Mouse (Mus musculus): ENCODE data around the gene Mrpl52. TPM values are rescaled to one million over a fixed set of nuclear protein-coding genes. Genes with fewer than 3 reads are reported as not detected.

The Mrpl52 gene
- polyA plus RNA-seq, 1 experiment from 2014 or later = 231 TPM

GRCm38 (mm10) chr14:54416229-54416775, 10.4 kb upstream of the Mrpl52 start:
- Histone ChIP-seq H3K9me3 (ENCODE audit: control insufficient read depth, low read length) (no peaks in the 10 kb centered on the region), H3K4me2 (replicated peaks; ENCODE audit: low read depth, low read length) (no peak overlapping the region), H3K4me3 (ENCODE audit: low read depth, low read length) (no peak overlapping the region), H3K36me3 (ENCODE audit: control insufficient read depth, insufficient read depth, low read length) (no peaks in the 10 kb centered on the region), H3K27ac (ENCODE audit: low read depth, low read length) (no peak overlapping the region), H3K4me1 (replicated peaks; ENCODE audit: control insufficient read depth, insufficient read depth, low read length) (no peaks in the 10 kb centered on the region), H3K9ac (ENCODE audit: low read depth, low read length) (no peak overlapping the region), H3K27me3 (ENCODE audit: control insufficient read depth, insufficient read depth, low read length) (peaks cover 16% of the 10 kb centered on the region)
- no peak for ATAC-seq (ENCODE audit: low FRiP score)
- DNase-seq (ENCODE audit: low spot score) = peak; percentile 16
- 27% methylated on average over 5 of the region's 5 CpGs for WGBS

GRCm38 (mm10) chr14:54416830-54417229, 9.9 kb upstream of the Mrpl52 start:
- Histone ChIP-seq H3K36me3 (ENCODE audit: control insufficient read depth, insufficient read depth, low read length) (no peaks in the 10 kb centered on the region), H3K4me3 (ENCODE audit: low read depth, low read length) (no peak overlapping the region), H3K4me1 (replicated peaks; ENCODE audit: control insufficient read depth, insufficient read depth, low read length) (no peaks in the 10 kb centered on the region), H3K4me2 (replicated peaks; ENCODE audit: low read depth, low read length) (no peak overlapping the region), H3K9ac (ENCODE audit: low read depth, low read length) (no peak overlapping the region), H3K9me3 (ENCODE audit: control insufficient read depth, low read length) (no peaks in the 10 kb centered on the region), H3K27me3 (ENCODE audit: control insufficient read depth, insufficient read depth, low read length) (peaks cover 16% of the 10 kb centered on the region), H3K27ac (ENCODE audit: low read depth, low read length) (no peak overlapping the region)
- 58% methylated on average over 4 of the region's 4 CpGs for WGBS
- DNase-seq (ENCODE audit: low spot score) (no peak), ATAC-seq (ENCODE audit: low FRiP score) (no peak)

GRCm38 (mm10) chr14:54417623-54418081, 9.1 kb upstream of the Mrpl52 start, which contains the start of gene Slc7a7:
Slc7a7 (minus strand) TSS chr14:54417780.
- no peaks in the 10 kb centered on the region for H3K9me3 ChIP-seq (ENCODE audit: control insufficient read depth, low read length)
- no peaks in the 10 kb centered on the region for H3K4me1 ChIP-seq (replicated peaks; ENCODE audit: control insufficient read depth, insufficient read depth, low read length)
- DNase-seq (ENCODE audit: low spot score) (peak; percentile 50), ATAC-seq (ENCODE audit: low FRiP score) (peak; percentile 30; the same call in 1 of the 2 replicates)
- peaks cover 16% of the 10 kb centered on the region for H3K27me3 ChIP-seq (ENCODE audit: control insufficient read depth, insufficient read depth, low read length)
- WGBS = 5% methylated on average over 19 of the region's 19 CpGs
- H3K4me3 ChIP-seq (ENCODE audit: low read depth, low read length) = no peak within 1 kb of the TSS
- no peaks in the 10 kb centered on the region for H3K36me3 ChIP-seq (ENCODE audit: control insufficient read depth, insufficient read depth, low read length)
- H3K9ac ChIP-seq (ENCODE audit: low read depth, low read length) = no peak within 1 kb of the TSS
- no peak within 1 kb of the TSS for H3K27ac ChIP-seq (ENCODE audit: low read depth, low read length)
- no peak within 1 kb of the TSS for H3K4me2 ChIP-seq (replicated peaks; ENCODE audit: low read depth, low read length)

GRCm38 (mm10) chr14:54421014-54421413, 5.7 kb upstream of the Mrpl52 start:
- H3K27ac ChIP-seq (ENCODE audit: low read depth, low read length) = no peak overlapping the region
- no peaks in the 10 kb centered on the region for H3K9me3 ChIP-seq (ENCODE audit: control insufficient read depth, low read length)
- 89% methylated on average over 2 of the region's 2 CpGs for WGBS
- no peak overlapping the region for H3K4me3 ChIP-seq (ENCODE audit: low read depth, low read length)
- H3K27me3 ChIP-seq (ENCODE audit: control insufficient read depth, insufficient read depth, low read length) = peaks cover 2% of the 10 kb centered on the region; the same call in 1 of the 2 replicates
- H3K4me2 ChIP-seq (replicated peaks; ENCODE audit: low read depth, low read length) = no peak overlapping the region
- DNase-seq (ENCODE audit: low spot score) (peak; percentile 19), ATAC-seq (ENCODE audit: low FRiP score) (no peak)
- H3K36me3 ChIP-seq (ENCODE audit: control insufficient read depth, insufficient read depth, low read length) = no peaks in the 10 kb centered on the region
- H3K9ac ChIP-seq (ENCODE audit: low read depth, low read length) = no peak overlapping the region
- H3K4me1 ChIP-seq (replicated peaks; ENCODE audit: control insufficient read depth, insufficient read depth, low read length) = no peaks in the 10 kb centered on the region

- Histone ChIP-seq H3K36me3 (ENCODE audit: control insufficient read depth, insufficient read depth, low read length) (no peaks in the 10 kb centered on the region), H3K27me3 (ENCODE audit: control insufficient read depth, insufficient read depth, low read length) (no peaks in the 10 kb centered on the region), H3K4me1 (replicated peaks; ENCODE audit: control insufficient read depth, insufficient read depth, low read length) (no peaks in the 10 kb centered on the region), H3K9ac (ENCODE audit: low read depth, low read length) (no peak overlapping the region), H3K9me3 (ENCODE audit: control insufficient read depth, low read length) (no peaks in the 10 kb centered on the region), H3K4me3 (ENCODE audit: low read depth, low read length) (no peak overlapping the region), H3K27ac (ENCODE audit: low read depth, low read length) (no peak overlapping the region), H3K4me2 (replicated peaks; ENCODE audit: low read depth, low read length) (no peak overlapping the region)
- ATAC-seq (ENCODE audit: low FRiP score) = no peak
- WGBS = 60% methylated on average over 5 of the region's 5 CpGs
- peak; percentile 54 for DNase-seq (ENCODE audit: low spot score)
These were observed 3.3 kb upstream of the Mrpl52 start for GRCm38 (mm10) chr14:54423406-54423805.

GRCm38 (mm10) chr14:54424634-54425033, 2.1 kb upstream of the Mrpl52 start:
- Histone ChIP-seq H3K4me3 (ENCODE audit: low read depth, low read length) (no peak overlapping the region), H3K27me3 (ENCODE audit: control insufficient read depth, insufficient read depth, low read length) (no peaks in the 10 kb centered on the region), H3K9ac (ENCODE audit: low read depth, low read length) (no peak overlapping the region), H3K36me3 (ENCODE audit: control insufficient read depth, insufficient read depth, low read length) (no peaks in the 10 kb centered on the region), H3K9me3 (ENCODE audit: control insufficient read depth, low read length) (no peaks in the 10 kb centered on the region), H3K4me2 (replicated peaks; ENCODE audit: low read depth, low read length) (no peak overlapping the region), H3K4me1 (replicated peaks; ENCODE audit: control insufficient read depth, insufficient read depth, low read length) (no peaks in the 10 kb centered on the region), H3K27ac (ENCODE audit: low read depth, low read length) (no peak overlapping the region)
- 92% methylated on average over 1 of the region's 1 CpGs for WGBS
- no peak for ATAC-seq (ENCODE audit: low FRiP score)
- DNase-seq (ENCODE audit: low spot score) = no peak

- ATAC-seq (ENCODE audit: low FRiP score) (no peak), DNase-seq (ENCODE audit: low spot score) (no peak)
- H3K9ac ChIP-seq (ENCODE audit: low read depth, low read length) = no peak overlapping the region
- H3K27me3 ChIP-seq (ENCODE audit: control insufficient read depth, insufficient read depth, low read length) = no peaks in the 10 kb centered on the region
- 87% methylated on average over 1 of the region's 1 CpGs for WGBS
- peaks cover 2% of the 10 kb centered on the region; the same call in 1 of the 2 replicates for H3K4me1 ChIP-seq (replicated peaks; ENCODE audit: control insufficient read depth, insufficient read depth, low read length)
- no peak overlapping the region for H3K27ac ChIP-seq (ENCODE audit: low read depth, low read length)
- no peak overlapping the region for H3K4me2 ChIP-seq (replicated peaks; ENCODE audit: low read depth, low read length)
- H3K9me3 ChIP-seq (ENCODE audit: control insufficient read depth, low read length) = no peaks in the 10 kb centered on the region
- no peaks in the 10 kb centered on the region for H3K36me3 ChIP-seq (ENCODE audit: control insufficient read depth, insufficient read depth, low read length)
- no peak overlapping the region for H3K4me3 ChIP-seq (ENCODE audit: low read depth, low read length)
These were observed 1.2 kb upstream of the Mrpl52 start for GRCm38 (mm10) chr14:54425540-54425939.

- DNase-seq (ENCODE audit: low spot score) = no peak
These were observed 563 bp upstream of the Mrpl52 start for GRCm38 (mm10) chr14:54426003-54426688.

GRCm38 (mm10) chr14:54427696-54428095, 987 bp downstream of the Mrpl52 start:
- Histone ChIP-seq H3K9ac (ENCODE audit: low read depth, low read length) (no peak overlapping the region; the same call in 1 of the 2 replicates), H3K4me1 (replicated peaks; ENCODE audit: control insufficient read depth, insufficient read depth, low read length) (peaks cover 3% of the 10 kb centered on the region; the same call in 1 of the 2 replicates), H3K27ac (ENCODE audit: low read depth, low read length) (no peak overlapping the region), H3K4me2 (replicated peaks; ENCODE audit: low read depth, low read length) (peak overlapping the region; percentile 55; the same call in 1 of the 2 replicates), H3K27me3 (ENCODE audit: control insufficient read depth, insufficient read depth, low read length) (no peaks in the 10 kb centered on the region), H3K4me3 (ENCODE audit: low read depth, low read length) (peak overlapping the region; percentile 89), H3K9me3 (ENCODE audit: control insufficient read depth, low read length) (no peaks in the 10 kb centered on the region), H3K36me3 (ENCODE audit: control insufficient read depth, insufficient read depth, low read length) (no peaks in the 10 kb centered on the region)
- 92% methylated on average over 7 of the region's 7 CpGs for WGBS
- no peak for ATAC-seq (ENCODE audit: low FRiP score)
- DNase-seq (ENCODE audit: low spot score) = no peak

More at GRCm38 (mm10) chr14:54426003-54426688, 563 bp upstream of the Mrpl52 start:
- no peaks in the 10 kb centered on the region for H3K9me3 ChIP-seq (ENCODE audit: control insufficient read depth, low read length)
- peak overlapping the region; percentile 89 for H3K4me3 ChIP-seq (ENCODE audit: low read depth, low read length)
- H3K4me1 ChIP-seq (replicated peaks; ENCODE audit: control insufficient read depth, insufficient read depth, low read length) = peaks cover 2% of the 10 kb centered on the region; the same call in 1 of the 2 replicates
- WGBS = 34% methylated on average over 14 of the region's 14 CpGs
- H3K27ac ChIP-seq (ENCODE audit: low read depth, low read length) = peak overlapping the region; percentile 71
- no peaks in the 10 kb centered on the region for H3K36me3 ChIP-seq (ENCODE audit: control insufficient read depth, insufficient read depth, low read length)
- H3K27me3 ChIP-seq (ENCODE audit: control insufficient read depth, insufficient read depth, low read length) = no peaks in the 10 kb centered on the region
- peak overlapping the region; percentile 81 for H3K9ac ChIP-seq (ENCODE audit: low read depth, low read length)
- peak; percentile 34; the same call in 1 of the 2 replicates for ATAC-seq (ENCODE audit: low FRiP score)
- H3K4me2 ChIP-seq (replicated peaks; ENCODE audit: low read depth, low read length) = peak overlapping the region; percentile 55

Measured in hindbrain, embryonic 11.5 days (tissue).